In genomic region chr11:43682415-43683217, GRCm38 (mm10) we compare ENCODE assay signal across 8 mouse cellular contexts. TPM values are rescaled to one million over a fixed set of nuclear protein-coding genes. Genes with fewer than 3 reads are reported as not detected.
DNase-seq lines count a peak whose midpoint lies in the region; ATAC-seq and TF ChIP-seq lines count a peak whose summit lies in the region.

No protein-coding gene starts in this region.

- no peaks in the 10 kb centered on the region for H3K27me3 ChIP-seq in forebrain, postnatal 0 days (ENCODE audit: insufficient read depth, low read length)
- H3K27me3 ChIP-seq in lung, postnatal 0 days (replicated peaks; ENCODE audit: insufficient read depth, low read length), result no peaks in the 10 kb centered on the region

- DNase-seq in MN1 (ENCODE audit: low spot score), result peak; percentile 66
- DNase-seq in cerebellum, adult 18-20 months, result peak; percentile 63 to 81
- DNase-seq in forebrain, postnatal 0 days, result peak; percentile 81
- peak; percentile 57 for DNase-seq in heart, postnatal 4 days
- DNase-seq in layer of hippocampus, postnatal 10 days (ENCODE audit: low spot score in 2 of 2), result peak; percentile 60 to 69
- peak; percentile 70 for DNase-seq in lung, postnatal 0 days (ENCODE audit: low spot score)
- peak; percentile 61 for DNase-seq in retina, embryonic 14.5 days (ENCODE audit: low spot score)
- DNase-seq in thymus, postnatal 36 days, result peak; percentile 74 to 78

- H3K4me2 ChIP-seq in forebrain, postnatal 0 days (ENCODE audit: low read depth), result peak overlapping the region; percentile 54
- H3K4me2 ChIP-seq in lung, postnatal 0 days (replicated peaks; ENCODE audit: low read depth, low read length), result peak overlapping the region; percentile 93

- H3K36me3 ChIP-seq in forebrain, postnatal 0 days (ENCODE audit: insufficient read depth), result peaks cover 4% of the 10 kb centered on the region
- no peaks in the 10 kb centered on the region; the same call in 1 of the 2 replicates for H3K36me3 ChIP-seq in lung, postnatal 0 days (ENCODE audit: insufficient read depth, low read length)

- TF ChIP-seq EP300 in lung, postnatal 0 days (IDR thresholded peaks at IDR 0.05), result no peak

- peak; percentile 23 for ATAC-seq in forebrain, postnatal 0 days
- peak; percentile 22 for ATAC-seq in lung, postnatal 0 days

- peak; percentile 19; the same call in 1 of the 2 replicates for TF ChIP-seq CTCF in forebrain, postnatal 0 days (IDR thresholded peaks at IDR 0.05; ENCODE audit: low read depth)
- TF ChIP-seq CTCF in lung, postnatal 0 days (IDR thresholded peaks at IDR 0.05), result no peak

- H3K27ac ChIP-seq in forebrain, postnatal 0 days (ENCODE audit: low read depth, low read length), result peak overlapping the region; percentile 98
- peak overlapping the region; percentile 94 for H3K27ac ChIP-seq in lung, postnatal 0 days (ENCODE audit: low read length)

- peaks cover 10% of the 10 kb centered on the region; the same call in 1 of the 2 replicates for H3K4me1 ChIP-seq in forebrain, postnatal 0 days (ENCODE audit: insufficient read depth)
- no peaks in the 10 kb centered on the region for H3K4me1 ChIP-seq in lung, postnatal 0 days (ENCODE audit: insufficient read depth, low read depth, low read length)

- peak overlapping the region; percentile 95 for H3K4me3 ChIP-seq in forebrain, postnatal 0 days (ENCODE audit: low read depth, low read length)
- H3K4me3 ChIP-seq in lung, postnatal 0 days (ENCODE audit: low read depth, low read length), result peak overlapping the region; percentile 90

- WGBS in forebrain, postnatal 0 days, result under 1% methylated on average over 72 of the region's 72 CpGs
- WGBS in lung, postnatal 0 days, result under 1% methylated on average over 35 of the region's 72 CpGs

- H3K9ac ChIP-seq in forebrain, postnatal 0 days, result peak overlapping the region; percentile 98
- H3K9ac ChIP-seq in lung, postnatal 0 days (replicated peaks; ENCODE audit: low read depth), result peak overlapping the region; percentile 77

- H3K9me3 ChIP-seq in forebrain, postnatal 0 days (ENCODE audit: low read length), result no peaks in the 10 kb centered on the region
- H3K9me3 ChIP-seq in lung, postnatal 0 days (ENCODE audit: low read length), result no peaks in the 10 kb centered on the region

RNA-seq across cellular contexts. Expression of gene Pwwp2a, which starts 0.8 kb away (rescaled TPM):
- total RNA-seq in forebrain, postnatal 0 days (2014; rRNA removed), result 26.2 and 29.8 TPM in 2 replicates
- 12.2 and 16.6 TPM in 2 replicates for polyA plus RNA-seq in forebrain, postnatal 0 days (2015; fragmentation: Nextera tagmentation; extraction: Ambion mirVana)
- 10 to 100 TPM; 38.7 to 39.4 TPM for total RNA-seq in heart, postnatal 4 days (2021)
- 10 to 100 TPM; 66.0 to 70.0 TPM for total RNA-seq in layer of hippocampus, postnatal 10 days (2021)
- polyA plus RNA-seq in lung, postnatal 0 days (2015; fragmentation: Nextera tagmentation; extraction: Ambion mirVana), result 14.2 and 17.0 TPM in 2 replicates

Comparison
In these comparisons a context has a peak if more than half of its experiments do, and no peak if none do; other contexts are left out.
1. Peak in every context shown above with its lines: DNase-seq, ATAC-seq, H3K4me3 ChIP-seq and H3K27ac ChIP-seq.